Mouse (Mus musculus): ENCODE data around the gene Csmd2.

DNA sequence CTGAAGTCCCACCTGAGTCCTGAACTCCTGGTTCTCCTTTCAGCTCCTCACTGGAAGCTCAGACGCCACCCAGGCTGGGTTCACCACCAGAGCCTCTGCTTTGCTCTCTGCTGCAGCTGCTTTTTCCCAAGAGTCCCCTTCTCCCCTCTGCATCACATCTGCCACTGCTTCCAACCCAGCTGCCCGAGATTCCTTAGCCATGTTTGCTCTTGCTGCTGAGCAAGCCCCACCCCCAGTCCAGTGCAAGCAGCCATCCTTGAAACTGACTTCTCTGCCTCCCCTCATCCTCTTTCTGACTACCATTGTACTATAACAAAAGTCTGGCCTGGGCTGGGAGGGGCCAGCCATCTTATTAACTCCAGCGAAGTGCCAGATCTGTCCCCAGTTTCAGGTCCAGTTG lies 404.6 kb downstream of the Csmd2 start:
- TF ChIP-seq CTCF (IDR thresholded peaks at IDR 0.05; ENCODE audit: low read depth) (no peak), EP300 (IDR thresholded peaks at IDR 0.05; ENCODE audit: low read depth) (no peak)

Measured in liver, postnatal 0 days (tissue).